Mouse (Mus musculus) adrenal gland, postnatal 4 days (tissue): ENCODE measurements at regions not wholly inside any gene's neighbourhood (a gene's known extent, or its start where the extent isn't known, plus 50 kb on each side); places are given as distances from the start of the nearest gene placed in this dataset.

Source experiments
- DNase-seq, 2 experiments: peaks; one replicate each; pipeline ENCODE4 v3.0.0; 2021 to 2022; ENCODE audit warnings: low spot score in 2 of 2, mixed read lengths in 2 of 2

GRCm38 (mm10) chr12:92509494-92509893 is 660.5 kb upstream of the Sel1l start:
- no peak for DNase-seq

- no peak for DNase-seq
These were observed 660.0 kb upstream of the Sel1l start for GRCm38 (mm10) chr12:92508796-92509489.

- no peak for DNase-seq
These were observed 635.0 kb upstream of the Sel1l start for GRCm38 (mm10) chr12:92483984-92484383.

DNA sequence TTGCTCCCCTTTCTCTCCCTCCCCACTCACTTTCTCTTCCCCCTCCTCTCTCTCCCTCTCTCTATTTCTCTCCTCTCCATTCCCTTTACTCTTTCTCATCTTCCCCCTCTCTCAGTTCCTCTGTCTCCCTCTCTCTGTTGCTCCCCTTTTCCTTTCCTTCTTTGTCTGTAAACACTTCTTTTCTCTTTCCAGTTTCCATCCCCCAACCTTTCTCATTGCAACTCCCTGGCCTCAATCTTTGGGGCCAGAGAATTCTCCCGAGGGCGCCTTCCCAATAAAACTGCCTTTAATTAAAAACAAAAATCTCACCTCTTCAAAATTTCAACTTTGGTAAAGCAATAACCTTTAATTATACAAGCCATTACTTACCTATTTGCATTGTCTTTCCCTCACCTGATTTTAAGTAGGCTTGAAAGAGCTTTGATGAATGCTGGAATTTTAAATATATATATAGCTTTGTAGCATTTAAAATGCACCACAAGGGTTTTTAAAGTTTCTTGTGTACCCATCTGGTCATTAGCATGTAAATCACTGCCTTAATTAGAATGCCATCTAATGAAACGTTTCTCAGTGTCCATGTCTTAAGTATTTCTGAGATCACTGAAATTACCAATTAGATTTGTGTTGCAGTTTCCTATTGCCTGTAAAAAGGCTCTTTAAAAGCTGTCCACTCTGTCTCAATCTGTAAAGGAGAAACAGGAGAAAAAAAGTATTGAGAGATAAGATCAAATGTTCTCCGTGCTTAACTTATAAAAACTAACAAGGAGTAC is 625.5 kb upstream of the Sel1l start:
- no peak for DNase-seq

DNA sequence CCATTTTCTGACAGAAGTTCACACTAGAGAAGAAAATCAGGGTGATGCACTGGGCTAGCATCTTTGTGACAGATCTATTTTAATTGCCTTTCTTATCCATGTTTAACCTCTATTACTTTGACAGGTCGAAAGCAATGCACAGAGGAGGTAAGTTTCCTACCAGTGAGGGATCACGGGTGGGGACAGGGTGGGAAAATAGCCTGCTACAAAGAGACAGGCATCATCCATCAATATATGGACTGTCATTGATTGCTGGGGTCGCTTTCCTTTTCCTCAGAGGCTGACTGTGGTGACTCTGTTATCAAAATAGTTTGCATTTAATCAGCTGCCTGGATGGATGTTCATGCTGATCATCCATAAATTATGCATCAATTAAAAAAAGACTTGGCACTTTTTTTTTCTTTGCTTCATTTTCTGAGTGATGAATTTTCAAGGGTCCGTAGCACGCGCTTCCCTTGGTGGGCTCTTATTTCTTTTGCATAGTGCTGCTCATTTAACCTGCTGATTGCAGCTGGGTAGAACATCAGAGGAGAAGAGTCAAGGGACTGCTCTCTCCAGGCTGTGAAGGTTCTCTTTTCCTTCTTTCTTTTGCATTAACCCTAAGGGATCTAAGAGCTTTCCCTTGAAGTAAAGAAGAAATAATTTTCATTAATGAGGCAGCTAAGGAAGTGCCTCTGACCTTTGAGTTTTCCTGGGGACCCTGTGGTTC is 602.3 kb upstream of the Sel1l start:
- no peak for DNase-seq

- DNase-seq, result no peak
These were observed 569.5 kb upstream of the Sel1l start for GRCm38 (mm10) chr12:92418458-92418857.

DNA sequence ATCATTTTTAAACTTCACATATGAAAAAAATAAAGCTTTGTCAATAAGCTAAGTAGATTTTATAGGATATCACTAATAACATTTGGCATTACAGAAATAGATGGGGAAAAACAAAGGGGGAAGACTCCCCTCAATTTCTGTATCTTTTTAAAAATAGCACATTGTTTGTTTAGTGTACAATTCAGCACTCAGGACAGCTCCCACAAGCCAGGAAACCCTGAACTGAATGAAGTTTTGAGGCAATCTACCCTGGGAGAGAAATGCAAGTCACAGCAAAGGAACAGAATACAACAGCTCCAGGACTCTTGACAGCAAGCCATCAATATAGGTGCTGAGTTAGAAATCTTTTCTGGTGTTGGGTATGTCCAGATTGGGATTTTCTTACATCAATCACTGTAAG is 556.5 kb upstream of the Sel1l start:
- DNase-seq, result no peak

DNA sequence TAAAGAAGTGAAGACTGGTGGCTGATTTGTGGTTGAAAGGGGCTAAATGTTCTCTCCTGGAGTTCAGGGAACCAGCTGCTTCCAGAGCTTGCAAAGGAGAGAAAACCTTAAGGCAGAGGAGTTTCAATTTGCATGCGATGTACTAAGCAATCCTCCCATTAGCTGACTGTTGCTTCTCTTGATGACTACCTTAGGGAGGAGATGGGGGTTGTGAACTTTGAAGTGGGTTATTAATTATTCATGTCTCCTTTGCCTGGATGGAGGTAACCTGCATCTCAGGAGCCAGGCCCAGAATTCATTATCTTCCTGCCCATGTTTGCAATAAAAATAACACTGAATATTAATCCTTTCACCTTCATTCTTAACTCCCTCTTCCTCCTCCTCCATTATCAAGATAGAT is 552.0 kb upstream of the Sel1l start:
- DNase-seq, result no peak

GRCm38 (mm10) chr12:92386195-92386594 is 537.2 kb upstream of the Sel1l start:
- DNase-seq, result no peak

GRCm38 (mm10) chr12:92384266-92384937 is 535.4 kb upstream of the Sel1l start:
- no peak for DNase-seq

- no peak for DNase-seq
These were observed 530.2 kb upstream of the Sel1l start for GRCm38 (mm10) chr12:92379130-92379529.

DNA sequence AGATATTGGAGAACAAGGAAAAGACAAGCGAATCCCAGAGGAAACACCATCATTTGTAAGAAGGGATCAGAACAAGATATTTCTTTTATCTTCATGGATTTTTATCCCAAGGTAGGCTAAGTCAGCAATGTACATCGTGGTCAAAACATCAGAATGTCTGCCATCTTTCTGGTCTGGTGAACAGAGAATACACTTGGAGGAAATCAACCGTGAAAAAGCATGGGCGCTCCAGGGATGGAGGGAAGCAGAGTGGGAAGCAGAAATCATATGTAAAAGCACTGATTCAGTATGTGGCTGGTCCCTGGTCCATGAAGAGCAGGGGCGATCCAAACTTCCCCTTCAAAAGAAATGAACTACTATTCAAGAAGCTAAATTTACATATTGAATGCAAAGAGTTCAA is 517.0 kb upstream of the Sel1l start:
- no peak for DNase-seq

DNA sequence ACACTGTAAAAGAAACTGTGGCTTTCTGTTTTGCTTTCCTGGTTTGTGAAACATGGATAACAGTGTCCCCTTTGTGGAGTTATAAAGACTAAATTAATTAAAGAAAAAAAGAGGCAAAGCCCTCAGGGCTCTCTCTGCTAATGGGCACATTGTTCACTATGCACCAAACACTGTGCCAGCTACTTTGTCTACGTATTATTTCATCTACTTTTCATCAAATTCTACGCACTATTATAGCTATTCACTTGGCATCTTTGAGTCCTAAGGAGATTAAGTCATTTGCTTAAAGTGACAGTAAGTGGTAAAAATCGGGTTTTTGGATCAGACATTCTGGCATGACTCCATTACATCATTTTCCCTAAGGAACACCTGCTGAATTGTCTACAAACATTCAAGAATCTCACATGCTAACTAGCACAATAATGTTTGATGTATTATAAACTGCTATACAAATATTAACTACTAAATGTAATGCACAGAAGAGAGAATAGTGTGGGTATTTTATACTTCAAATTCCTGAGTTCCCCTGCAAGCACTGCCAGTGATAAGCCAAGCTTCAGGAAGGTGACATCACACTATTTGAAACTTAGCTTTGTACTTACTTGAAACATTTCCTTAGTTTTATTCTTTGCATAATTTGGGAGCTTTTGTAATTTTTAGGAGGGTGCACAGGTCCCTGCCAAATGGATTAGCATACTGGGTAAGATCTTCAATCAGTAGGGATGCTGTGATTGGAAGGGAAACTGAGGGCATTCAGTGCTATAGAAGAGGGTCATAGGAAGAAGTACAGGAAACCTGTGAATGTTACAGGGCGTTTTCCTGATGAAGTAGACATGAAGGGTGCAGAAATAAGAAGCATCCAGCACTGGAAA is 504.7 kb upstream of the Sel1l start:
- no peak for DNase-seq

- DNase-seq, result no peak
These were observed 469.3 kb upstream of the Sel1l start for GRCm38 (mm10) chr12:92318241-92318640.

GRCm38 (mm10) chr12:92317609-92318008 is 468.7 kb upstream of the Sel1l start:
- DNase-seq, result no peak

DNA sequence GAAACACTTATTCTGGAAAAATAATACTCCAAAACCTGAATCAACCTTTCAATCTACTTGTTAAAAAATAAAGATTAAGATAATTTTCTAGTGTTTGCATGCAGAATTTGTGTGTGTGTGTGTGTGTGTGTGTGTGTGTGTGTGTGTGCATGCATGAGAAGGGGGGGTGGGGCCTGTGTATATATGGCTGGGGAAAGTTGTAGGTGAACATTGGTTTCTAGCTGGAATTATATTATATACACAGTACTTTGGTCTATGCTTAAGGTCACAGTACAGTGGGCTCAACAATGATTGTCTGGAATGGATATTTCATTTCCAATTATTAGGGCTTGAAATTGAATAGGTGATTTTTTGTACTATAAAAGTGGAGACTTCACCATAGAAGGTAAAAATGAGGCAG is 467.3 kb upstream of the Sel1l start:
- DNase-seq, result no peak

GRCm38 (mm10) chr12:92315820-92316219 is 466.9 kb upstream of the Sel1l start:
- no peak for DNase-seq

DNA sequence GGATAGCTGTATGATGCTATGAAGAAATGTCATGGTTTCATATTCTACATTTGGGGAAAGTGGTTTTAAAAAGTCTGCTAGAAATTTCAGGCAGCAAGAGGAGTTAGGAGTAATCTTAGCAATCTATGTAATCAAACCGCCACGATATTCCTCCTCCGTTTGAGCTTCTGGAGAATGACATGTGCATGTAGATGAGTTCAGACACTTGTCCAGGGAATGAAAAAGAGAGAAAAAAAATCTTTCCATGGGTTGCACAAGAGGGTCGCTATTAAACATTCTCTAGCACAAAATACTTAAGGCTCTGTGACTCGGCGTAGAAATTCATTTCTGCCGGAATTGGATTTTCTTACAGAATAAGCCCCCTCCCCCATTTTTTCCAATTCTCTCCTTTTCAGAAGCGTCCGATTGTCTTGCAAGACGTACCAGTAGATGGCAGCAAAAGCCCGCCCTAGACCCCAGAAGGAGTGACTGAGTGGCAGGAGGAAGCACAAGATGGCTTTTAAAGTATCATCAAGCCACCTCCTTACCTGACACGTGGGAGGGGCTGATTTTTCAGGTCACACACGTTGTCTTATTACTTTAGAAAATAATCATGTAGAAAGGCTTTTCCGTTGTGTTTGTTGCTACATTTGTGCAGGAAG is 454.1 kb upstream of the Sel1l start:
- DNase-seq, result peak; percentile 5 to 26

DNA sequence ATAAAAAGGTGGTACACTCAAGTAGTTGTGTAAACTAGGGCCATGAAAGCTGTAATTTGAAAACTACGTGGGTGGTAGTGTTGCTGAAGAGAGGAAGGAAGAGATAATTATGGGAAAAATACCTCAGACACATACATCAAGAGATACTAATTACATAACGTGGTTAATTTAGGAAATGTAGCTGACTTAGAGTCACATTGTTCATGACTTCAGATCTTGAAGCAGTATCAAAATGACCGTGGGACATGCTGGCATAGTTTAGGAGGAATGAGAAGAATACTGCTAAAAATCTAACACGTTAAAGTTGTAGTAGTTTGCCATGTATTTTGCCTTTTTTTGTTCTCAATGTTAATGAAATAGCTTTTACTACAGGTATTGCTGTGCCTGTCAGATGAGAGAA is 445.9 kb upstream of the Sel1l start:
- no peak for DNase-seq

DNA sequence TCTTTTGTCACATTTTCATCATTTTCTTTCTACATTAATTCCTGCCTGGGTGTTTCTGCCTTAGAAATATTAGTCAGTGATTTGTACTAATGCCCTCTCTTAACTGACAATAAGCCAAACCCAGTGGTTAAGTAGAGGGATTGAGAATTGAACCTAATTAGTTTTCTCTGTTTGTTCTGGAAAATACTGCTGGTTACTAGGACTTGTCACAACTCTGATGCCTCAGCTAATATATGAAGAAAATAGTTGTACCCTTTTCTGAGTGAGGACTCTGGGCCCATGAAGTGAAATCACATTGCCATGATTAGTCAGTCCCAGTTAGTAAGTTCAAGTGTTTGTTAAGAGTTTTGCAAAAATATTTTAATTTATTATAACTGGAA is 444.4 kb upstream of the Sel1l start:
- no peak for DNase-seq
